Mouse (Mus musculus) CH12F3 (cell line): Measurements from ENCODE around the gene Parva.

ENCODE experiments used
- in situ Hi-C: fragments of 300-500 bp; cut with MboI; formaldehyde crosslinking; loops from 2 replicates; pipeline ENCODE4 v1.14.3; 2020; ENCODE audit warnings: low sequenced_read_pairs

Parva gene

GRCm38 (mm10) chr7:112593586-112593985, 166.3 kb downstream of the Parva start:
- in situ Hi-C loops, result no loop called here

GRCm38 (mm10) chr7:112595226-112595850, 168.0 kb downstream of the Parva start:
- in situ Hi-C loops, result no loop called here

DNA sequence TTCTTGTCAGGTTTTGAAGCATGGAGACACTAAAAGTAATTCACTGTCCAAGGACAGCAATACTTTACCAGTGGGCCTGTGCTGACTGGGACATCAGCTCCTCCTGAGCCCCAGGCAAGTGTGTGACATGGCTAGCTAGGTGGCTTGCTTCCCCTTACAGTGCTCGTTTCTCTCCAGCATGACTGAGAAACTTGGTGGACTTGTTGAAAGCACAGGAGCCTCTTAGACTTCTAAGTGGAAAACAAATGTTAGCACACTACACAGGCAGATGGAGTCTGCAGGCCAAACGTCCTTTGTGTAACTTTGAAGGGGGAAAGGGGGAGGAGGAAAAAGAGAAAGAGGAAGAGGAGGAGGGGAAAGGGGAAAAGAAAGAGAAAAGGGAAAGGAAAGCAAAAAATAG, 172.3 kb downstream of the Parva start:
- in situ Hi-C loops, result no loop called here

GRCm38 (mm10) chr7:112600163-112600562, 172.9 kb downstream of the Parva start:
- in situ Hi-C loops, result no loop called here

- in situ Hi-C loops, result no loop called here
Measured at GRCm38 (mm10) chr7:112602966-112603365, 175.7 kb downstream of the Parva start.

GRCm38 (mm10) chr7:112603496-112604170, 176.3 kb downstream of the Parva start:
- in situ Hi-C loops, result no loop called here

DNA sequence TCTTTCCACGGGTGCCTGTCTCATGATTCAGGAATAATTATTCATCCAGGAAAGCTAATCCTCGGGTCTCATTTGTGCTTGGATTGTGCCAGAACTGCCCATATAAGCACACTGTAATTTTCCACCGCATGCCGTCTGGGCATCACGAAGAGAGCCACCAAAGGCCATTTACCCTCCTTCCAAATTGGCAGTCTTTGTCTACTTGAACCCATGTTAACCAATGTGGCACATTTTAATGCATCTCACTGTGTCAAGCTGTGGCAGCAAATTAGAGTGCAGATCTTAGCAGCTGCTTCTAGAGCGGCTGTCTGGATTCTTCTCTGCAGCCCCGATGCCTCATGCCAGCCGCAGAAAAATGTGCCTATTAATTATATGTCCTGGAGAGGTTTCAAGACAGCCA, 176.9 kb downstream of the Parva start:
- in situ Hi-C loops, result no loop called here

GRCm38 (mm10) chr7:112614046-112614790, 186.9 kb downstream of the Parva start:
- in situ Hi-C loops, result no loop called here

GRCm38 (mm10) chr7:112614791-112615668, 187.7 kb downstream of the Parva start:
- in situ Hi-C loops, result no loop called here

DNA sequence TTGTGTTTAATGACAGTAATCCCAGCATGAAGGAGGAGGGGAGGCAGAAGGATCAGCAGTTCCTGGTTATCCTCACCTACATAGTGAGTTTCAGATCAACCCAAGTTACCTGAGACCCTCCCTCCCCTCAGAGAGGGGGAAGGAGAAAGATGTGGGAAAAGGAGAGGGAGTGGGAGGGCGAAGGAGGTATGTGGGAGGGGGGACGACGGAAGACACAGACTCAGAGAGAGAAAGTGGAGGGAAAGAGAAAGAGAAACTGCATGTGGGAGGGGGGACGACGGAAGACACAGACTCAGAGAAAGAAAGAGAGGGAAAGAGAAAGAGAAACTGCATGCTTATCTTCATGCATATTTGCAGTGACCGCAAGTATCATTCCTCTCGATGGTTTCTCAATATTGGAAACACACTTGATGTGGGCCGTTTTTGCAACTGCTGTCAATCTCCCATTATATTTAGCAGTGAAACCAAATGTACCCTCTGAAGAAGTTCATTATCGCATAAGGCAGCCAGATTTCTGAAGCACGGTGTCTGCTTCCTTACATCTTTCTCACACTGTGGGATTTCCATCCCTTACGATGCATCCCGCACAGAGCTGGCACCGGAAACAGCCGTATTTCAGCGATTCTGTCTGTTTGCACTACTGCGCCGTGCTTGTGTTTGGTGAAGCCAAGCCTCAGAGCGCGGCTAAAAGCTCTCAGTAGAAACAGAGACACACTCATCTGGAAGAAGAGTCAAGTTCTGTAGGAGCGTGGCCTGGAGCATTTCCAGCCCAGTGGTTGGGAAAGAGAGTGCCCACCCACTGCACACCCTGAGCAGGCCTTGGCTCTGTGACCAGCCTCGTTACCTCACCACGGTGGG, 193.2 kb downstream of the Parva start:
- in situ Hi-C loops, result no loop called here

- in situ Hi-C loops, result no loop called here
Measured at GRCm38 (mm10) chr7:112627481-112627880, 200.2 kb downstream of the Parva start.

DNA sequence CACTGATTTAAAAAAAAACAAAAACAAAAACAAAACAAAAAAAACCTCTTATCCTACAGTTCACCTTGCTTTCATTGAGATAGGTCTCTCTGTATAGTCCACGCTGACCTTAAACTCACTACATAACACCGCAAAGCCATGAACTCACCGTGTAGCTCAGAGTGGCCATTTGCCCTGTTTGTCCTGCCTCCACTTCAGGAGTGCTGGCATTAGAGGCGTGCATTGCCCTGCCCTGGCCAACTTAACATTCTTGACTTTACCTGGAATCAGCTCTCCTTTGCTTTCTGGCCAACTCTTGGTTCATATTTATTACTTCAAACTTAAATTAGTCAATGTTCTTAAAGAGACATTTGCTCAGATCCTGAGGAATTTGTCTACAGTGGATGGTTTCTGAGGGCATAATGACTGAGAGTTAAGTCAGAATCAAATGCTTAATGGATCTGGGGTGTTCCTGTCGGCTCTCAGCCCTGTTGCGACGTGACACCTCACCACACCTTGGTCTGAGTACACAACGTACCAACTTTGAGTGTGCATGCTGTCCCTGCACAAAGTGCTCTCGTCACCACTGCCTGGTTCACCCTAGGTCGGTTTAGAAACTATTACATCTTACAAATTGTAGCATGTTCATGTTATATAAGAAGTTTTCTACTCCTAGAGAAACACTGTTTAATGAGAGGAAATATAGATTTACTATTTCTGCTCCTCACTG, 207.4 kb downstream of the Parva start:
- in situ Hi-C loops, result no loop called here

DNA sequence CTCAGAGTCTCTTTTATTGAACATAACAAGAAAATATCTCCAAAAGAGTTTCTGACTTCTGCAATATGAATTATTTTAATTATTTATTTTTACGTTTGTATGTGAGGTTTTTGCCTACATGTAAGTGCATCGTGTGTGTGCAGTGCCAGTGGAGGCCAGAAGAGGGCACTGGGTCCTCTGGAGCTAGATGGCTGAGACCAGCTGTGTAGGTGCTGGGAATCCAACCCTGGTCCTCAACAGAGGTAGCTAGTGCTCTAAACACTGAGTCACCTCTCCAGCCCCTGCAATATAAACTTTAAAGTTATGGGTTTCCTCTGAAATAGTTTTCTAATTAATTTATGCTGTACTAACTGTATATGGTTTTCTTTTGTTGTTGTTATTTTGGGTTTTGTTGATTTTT, 208.6 kb downstream of the Parva start:
- in situ Hi-C loops, result no loop called here
